Mouse (Mus musculus) bone marrow macrophage, adult 2 months (primary cell): ENCODE results near the gene Fmod.

Source experiments
- CTCF ChIP-seq: IDR thresholded peaks from 2 replicates; pipeline ENCODE4 v1.5.1; 2012; ENCODE audit warnings: low read depth, mild to moderate bottlenecking, low read length, moderate library complexity
- POLR2A ChIP-seq: IDR thresholded peaks from 2 replicates; pipeline ENCODE4 v1.6.1; 2012; ENCODE audit warnings: mild to moderate bottlenecking, low read depth, low read length, borderline replicate concordance

- TF ChIP-seq CTCF (no peak), POLR2A (no peak)
Observed at GRCm38 (mm10) chr1:134096264-134096934, 59.3 kb downstream of the Fmod start.
